Mouse (Mus musculus): ENCODE measurements around the gene Psap. TPM values are rescaled to one million over a fixed set of nuclear protein-coding genes. Genes with fewer than 3 reads are reported as not detected.

The Psap gene
- polyA plus RNA-seq, 1 experiment from 2014 or later, result 239 TPM

GRCm38 (mm10) chr10:60260557-60261294, 16.7 kb upstream of the Psap start:
- no peak overlapping the region for H3K4me2 ChIP-seq (ENCODE audit: low read length)
- H3K36me3 ChIP-seq (ENCODE audit: control insufficient read depth, insufficient read depth, low read length), result no peaks in the 10 kb centered on the region
- no peaks in the 10 kb centered on the region for H3K9me3 ChIP-seq (ENCODE audit: control insufficient read depth, low read length)
- H3K4me3 ChIP-seq (ENCODE audit: low read length), result no peak overlapping the region
- no peaks in the 10 kb centered on the region for H3K27me3 ChIP-seq (replicated peaks; ENCODE audit: control insufficient read depth, insufficient read depth, low read length)
- H3K4me1 ChIP-seq (ENCODE audit: control insufficient read depth, insufficient read depth, low read depth, low read length), result peaks cover 4% of the 10 kb centered on the region
- no peak overlapping the region for H3K9ac ChIP-seq (ENCODE audit: low read depth, low read length)
- ATAC-seq, result no peak
- no peak overlapping the region for H3K27ac ChIP-seq (ENCODE audit: low read depth, low read length)
- WGBS, result 88% methylated on average over 5 of the region's 5 CpGs

- no peaks in the 10 kb centered on the region for H3K27me3 ChIP-seq (replicated peaks; ENCODE audit: control insufficient read depth, insufficient read depth, low read length)
- no peak overlapping the region for H3K4me2 ChIP-seq (ENCODE audit: low read length)
- ATAC-seq, result no peak
- no peaks in the 10 kb centered on the region for H3K9me3 ChIP-seq (ENCODE audit: control insufficient read depth, low read length)
- no peaks in the 10 kb centered on the region for H3K36me3 ChIP-seq (ENCODE audit: control insufficient read depth, insufficient read depth, low read length)
- WGBS, result 30% methylated on average over 5 of the region's 5 CpGs
- H3K27ac ChIP-seq (ENCODE audit: low read depth, low read length), result no peak overlapping the region
- H3K9ac ChIP-seq (ENCODE audit: low read depth, low read length), result no peak overlapping the region
- H3K4me3 ChIP-seq (ENCODE audit: low read length), result no peak overlapping the region
- peaks cover 4% of the 10 kb centered on the region for H3K4me1 ChIP-seq (ENCODE audit: control insufficient read depth, insufficient read depth, low read depth, low read length)
Observed at GRCm38 (mm10) chr10:60261530-60261929, 15.9 kb upstream of the Psap start.

DNA sequence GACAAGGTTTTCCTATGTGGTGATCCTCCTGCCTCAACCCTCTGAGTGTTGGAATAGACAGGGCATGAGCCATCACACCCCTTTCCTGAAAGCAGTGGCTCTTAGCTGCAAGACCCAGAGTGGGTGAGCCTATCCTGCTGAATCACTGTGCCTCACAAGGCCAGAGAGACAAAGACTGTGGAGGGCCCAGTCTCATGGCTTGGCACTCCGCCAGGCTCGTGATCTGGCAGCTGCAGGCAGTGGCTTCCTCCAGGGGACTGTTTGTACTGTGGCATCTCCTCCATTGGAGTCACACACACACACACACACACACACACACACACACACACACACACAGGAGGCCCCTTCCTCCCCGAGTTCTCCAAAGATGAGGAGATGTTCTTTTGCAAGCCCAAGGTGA, 15.0 kb upstream of the Psap start:
- Histone ChIP-seq H3K4me1 (ENCODE audit: control insufficient read depth, insufficient read depth, low read depth, low read length) (peaks cover 4% of the 10 kb centered on the region), H3K9ac (ENCODE audit: low read depth, low read length) (no peak overlapping the region), H3K4me3 (ENCODE audit: low read length) (no peak overlapping the region), H3K27me3 (replicated peaks; ENCODE audit: control insufficient read depth, insufficient read depth, low read length) (no peaks in the 10 kb centered on the region), H3K9me3 (ENCODE audit: control insufficient read depth, low read length) (no peaks in the 10 kb centered on the region), H3K27ac (ENCODE audit: low read depth, low read length) (0 out of 2 replicates have a peak overlapping the region, but pooled peaks have one; percentile 48), H3K36me3 (ENCODE audit: control insufficient read depth, insufficient read depth, low read length) (no peaks in the 10 kb centered on the region), H3K4me2 (ENCODE audit: low read length) (no peak overlapping the region)
- 12% methylated on average over 3 of the region's 3 CpGs for WGBS
- ATAC-seq, result peak; percentile 92

GRCm38 (mm10) chr10:60263351-60263750, 14.1 kb upstream of the Psap start:
- H3K36me3 ChIP-seq (ENCODE audit: control insufficient read depth, insufficient read depth, low read length), result no peaks in the 10 kb centered on the region
- no peaks in the 10 kb centered on the region for H3K9me3 ChIP-seq (ENCODE audit: control insufficient read depth, low read length)
- no peak overlapping the region for H3K9ac ChIP-seq (ENCODE audit: low read depth, low read length)
- no peak overlapping the region for H3K4me3 ChIP-seq (ENCODE audit: low read length)
- ATAC-seq, result no peak
- 91% methylated on average over 7 of the region's 7 CpGs for WGBS
- no peaks in the 10 kb centered on the region for H3K27me3 ChIP-seq (replicated peaks; ENCODE audit: control insufficient read depth, insufficient read depth, low read length)
- no peak overlapping the region for H3K4me2 ChIP-seq (ENCODE audit: low read length)
- peaks cover 4% of the 10 kb centered on the region for H3K4me1 ChIP-seq (ENCODE audit: control insufficient read depth, insufficient read depth, low read depth, low read length)
- H3K27ac ChIP-seq (ENCODE audit: low read depth, low read length), result no peak overlapping the region

GRCm38 (mm10) chr10:60265252-60265651, 12.2 kb upstream of the Psap start:
- no peak overlapping the region for H3K4me3 ChIP-seq (ENCODE audit: low read length)
- H3K27me3 ChIP-seq (replicated peaks; ENCODE audit: control insufficient read depth, insufficient read depth, low read length), result no peaks in the 10 kb centered on the region
- H3K4me1 ChIP-seq (ENCODE audit: control insufficient read depth, insufficient read depth, low read depth, low read length), result peaks cover 4% of the 10 kb centered on the region
- no peak for ATAC-seq
- no peak overlapping the region for H3K4me2 ChIP-seq (ENCODE audit: low read length)
- 71% methylated on average over 10 of the region's 10 CpGs for WGBS
- H3K9me3 ChIP-seq (ENCODE audit: control insufficient read depth, low read length), result no peaks in the 10 kb centered on the region
- no peak overlapping the region for H3K27ac ChIP-seq (ENCODE audit: low read depth, low read length)
- no peak overlapping the region for H3K9ac ChIP-seq (ENCODE audit: low read depth, low read length)
- no peaks in the 10 kb centered on the region for H3K36me3 ChIP-seq (ENCODE audit: control insufficient read depth, insufficient read depth, low read length)

DNA sequence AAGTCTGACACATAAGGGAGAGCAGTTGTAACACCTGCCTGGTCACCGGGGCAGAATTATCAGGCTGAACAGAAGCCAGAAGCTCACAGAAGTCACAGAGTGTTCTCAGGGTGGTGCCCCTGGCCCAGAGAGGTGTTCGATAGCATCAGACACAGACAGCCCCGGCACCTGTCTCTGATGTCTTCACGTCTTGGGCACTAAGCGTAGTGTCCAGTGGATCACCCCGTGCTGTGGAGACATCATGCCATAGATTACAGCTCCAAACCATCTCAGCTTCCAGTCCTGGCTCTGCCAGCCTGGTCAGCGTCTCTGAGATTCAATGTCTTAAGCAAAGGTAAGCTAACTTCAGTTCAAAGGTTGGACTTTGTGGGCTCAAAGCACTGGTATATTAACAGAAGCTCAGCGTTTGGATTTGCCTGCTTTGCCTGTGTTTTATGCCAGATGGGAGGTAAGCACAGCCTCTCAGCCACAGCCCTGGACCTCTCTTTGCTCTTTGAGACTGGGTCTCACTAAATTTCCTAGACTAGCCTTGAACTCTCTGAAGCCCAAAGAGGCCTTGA, 10.5 kb upstream of the Psap start:
- Histone ChIP-seq H3K4me2 (ENCODE audit: low read length) (no peak overlapping the region), H3K4me1 (ENCODE audit: control insufficient read depth, insufficient read depth, low read depth, low read length) (peaks cover 4% of the 10 kb centered on the region), H3K9ac (ENCODE audit: low read depth, low read length) (no peak overlapping the region), H3K27ac (ENCODE audit: low read depth, low read length) (no peak overlapping the region), H3K4me3 (ENCODE audit: low read length) (no peak overlapping the region), H3K9me3 (ENCODE audit: control insufficient read depth, low read length) (no peaks in the 10 kb centered on the region), H3K36me3 (ENCODE audit: control insufficient read depth, insufficient read depth, low read length) (no peaks in the 10 kb centered on the region), H3K27me3 (replicated peaks; ENCODE audit: control insufficient read depth, insufficient read depth, low read length) (no peaks in the 10 kb centered on the region)
- ATAC-seq, result no peak
- WGBS, result 89% methylated on average over 8 of the region's 8 CpGs

DNA sequence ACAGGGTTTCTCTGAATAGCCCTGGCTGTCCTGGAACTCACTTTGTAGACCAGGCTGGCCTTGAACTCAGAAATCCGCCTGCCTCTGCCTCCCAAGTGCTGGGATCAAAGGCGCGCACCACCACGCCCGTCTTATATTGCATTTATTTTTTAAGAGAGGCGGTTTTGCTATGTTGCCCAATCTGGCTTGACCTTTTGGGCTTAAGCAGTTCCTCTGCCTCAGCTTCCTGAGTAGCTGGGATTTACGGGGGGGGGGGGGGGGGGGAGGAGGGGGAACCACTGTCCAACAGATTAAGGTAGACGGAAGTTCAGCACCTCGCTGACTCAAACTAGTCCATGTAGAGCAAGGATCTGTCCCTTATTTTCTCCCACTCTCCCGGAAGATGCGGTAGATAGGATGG, 8.7 kb upstream of the Psap start:
- no peak overlapping the region for H3K9ac ChIP-seq (ENCODE audit: low read depth, low read length)
- H3K36me3 ChIP-seq (ENCODE audit: control insufficient read depth, insufficient read depth, low read length), result no peaks in the 10 kb centered on the region
- H3K27ac ChIP-seq (ENCODE audit: low read depth, low read length), result no peak overlapping the region
- H3K27me3 ChIP-seq (replicated peaks; ENCODE audit: control insufficient read depth, insufficient read depth, low read length), result no peaks in the 10 kb centered on the region
- WGBS, result 89% methylated on average over 11 of the region's 11 CpGs
- no peak overlapping the region for H3K4me3 ChIP-seq (ENCODE audit: low read length)
- H3K9me3 ChIP-seq (ENCODE audit: control insufficient read depth, low read length), result no peaks in the 10 kb centered on the region
- no peak overlapping the region for H3K4me2 ChIP-seq (ENCODE audit: low read length)
- H3K4me1 ChIP-seq (ENCODE audit: control insufficient read depth, insufficient read depth, low read depth, low read length), result no peaks in the 10 kb centered on the region
- no peak for ATAC-seq

- peak; percentile 66; the same call in 1 of the 2 replicates for ATAC-seq
- H3K9ac ChIP-seq (ENCODE audit: low read depth, low read length), result no peak overlapping the region
- no peak overlapping the region for H3K27ac ChIP-seq (ENCODE audit: low read depth, low read length)
- H3K4me1 ChIP-seq (ENCODE audit: control insufficient read depth, insufficient read depth, low read depth, low read length), result no peaks in the 10 kb centered on the region
- H3K4me3 ChIP-seq (ENCODE audit: low read length), result no peak overlapping the region
- H3K27me3 ChIP-seq (replicated peaks; ENCODE audit: control insufficient read depth, insufficient read depth, low read length), result no peaks in the 10 kb centered on the region
- WGBS, result 76% methylated on average over 13 of the region's 13 CpGs
- no peaks in the 10 kb centered on the region for H3K36me3 ChIP-seq (ENCODE audit: control insufficient read depth, insufficient read depth, low read length)
- H3K4me2 ChIP-seq (ENCODE audit: low read length), result no peak overlapping the region
- no peaks in the 10 kb centered on the region for H3K9me3 ChIP-seq (ENCODE audit: control insufficient read depth, low read length)
Observed at GRCm38 (mm10) chr10:60269141-60270064, 8.0 kb upstream of the Psap start.

GRCm38 (mm10) chr10:60271015-60271414, 6.4 kb upstream of the Psap start:
- WGBS, result 83% methylated on average over 6 of the region's 6 CpGs
- no peaks in the 10 kb centered on the region for H3K36me3 ChIP-seq (ENCODE audit: control insufficient read depth, insufficient read depth, low read length)
- no peak overlapping the region; the same call in 1 of the 2 replicates for H3K9ac ChIP-seq (ENCODE audit: low read depth, low read length)
- H3K27me3 ChIP-seq (replicated peaks; ENCODE audit: control insufficient read depth, insufficient read depth, low read length), result no peaks in the 10 kb centered on the region
- no peak overlapping the region for H3K4me2 ChIP-seq (ENCODE audit: low read length)
- no peak for ATAC-seq
- H3K27ac ChIP-seq (ENCODE audit: low read depth, low read length), result no peak overlapping the region
- no peak overlapping the region for H3K4me3 ChIP-seq (ENCODE audit: low read length)
- H3K4me1 ChIP-seq (ENCODE audit: control insufficient read depth, insufficient read depth, low read depth, low read length), result no peaks in the 10 kb centered on the region
- H3K9me3 ChIP-seq (ENCODE audit: control insufficient read depth, low read length), result no peaks in the 10 kb centered on the region
